Mouse (Mus musculus) midbrain, embryonic 16.5 days (tissue): ENCODE data around the gene Tll2. TPM values are rescaled to one million over a fixed set of nuclear protein-coding genes. Genes with fewer than 3 reads are reported as not detected.

Experiments used
- ATAC-seq: fragments of 200-750 bp; cut with Nextera tagmentation; 2 replicates; pipeline ENCODE4 v1.8.0; 2017; ENCODE audit warnings: moderate TSS enrichment
- H3K27ac ChIP-seq: fragments of 300-500 bp; sonication (generic); 2 replicates; pipeline ENCODE4 v1.5.1; 2014; ENCODE audit warnings: mild to moderate bottlenecking, low read length, mixed read lengths
- H3K27me3 ChIP-seq: fragments of 300-500 bp; sonication (generic); 2 replicates; pipeline ENCODE4 v1.6.1; 2014; ENCODE audit warnings: low read depth, low read length, mixed read lengths; ENCODE audit not compliant: control insufficient read depth, insufficient read depth
- H3K36me3 ChIP-seq: fragments of 300-500 bp; sonication (generic); 2 replicates; pipeline ENCODE4 v1.6.1; 2014; ENCODE audit warnings: mild to moderate bottlenecking, low read length, moderate library complexity, mixed read lengths; ENCODE audit not compliant: control insufficient read depth, insufficient read depth
- H3K4me1 ChIP-seq: fragments of 300-500 bp; sonication (generic); 2 replicates; pipeline ENCODE4 v1.6.1; 2014; ENCODE audit warnings: mild to moderate bottlenecking, low read length, mixed read lengths; ENCODE audit not compliant: control insufficient read depth, insufficient read depth
- H3K4me2 ChIP-seq: fragments of 300-500 bp; sonication (generic); 2 replicates; pipeline ENCODE4 v1.6.1; 2014; ENCODE audit warnings: mild to moderate bottlenecking, low read length, mixed read lengths
- H3K4me3 ChIP-seq: fragments of 300-500 bp; sonication (generic); 2 replicates; pipeline ENCODE4 v1.5.1; 2014; ENCODE audit warnings: low read depth, mild to moderate bottlenecking, low read length, moderate library complexity, mixed read lengths
- H3K9ac ChIP-seq: fragments of 300-500 bp; sonication (generic); 2 replicates; pipeline ENCODE4 v1.6.1; 2014; ENCODE audit warnings: low read depth, low read length, mixed read lengths
- H3K9me3 ChIP-seq: fragments of 300-500 bp; sonication (generic); replicated peaks from 2 replicates; pipeline ENCODE4 v1.6.1; 2014; ENCODE audit warnings: mild to moderate bottlenecking, low read length, mixed read lengths; ENCODE audit not compliant: control insufficient read depth, poor library complexity, severe bottlenecking
- WGBS: fragments of 180-500 bp; shearing (Covaris S2); extraction: QIAGEN DNeasy Blood & Tissue Kit; methylation state at CpG from one replicate; pipeline ENCODE4 v1.1.7; 2014; 5-methylcytosine and 5-hydroxymethylcytosine counted together
- polyA plus RNA-seq: library from polyadenylated mRNA; unstranded; fragments of >200 nt; fragmentation: Nextera tagmentation; extraction: Ambion mirVana; gene quantifications from 2 replicates; pipeline ENCODE4 v1.2.1, GENCODE M21; 2015

The Tll2 gene
- polyA plus RNA-seq, 1 experiment from 2014 or later = 1.3 TPM

DNA sequence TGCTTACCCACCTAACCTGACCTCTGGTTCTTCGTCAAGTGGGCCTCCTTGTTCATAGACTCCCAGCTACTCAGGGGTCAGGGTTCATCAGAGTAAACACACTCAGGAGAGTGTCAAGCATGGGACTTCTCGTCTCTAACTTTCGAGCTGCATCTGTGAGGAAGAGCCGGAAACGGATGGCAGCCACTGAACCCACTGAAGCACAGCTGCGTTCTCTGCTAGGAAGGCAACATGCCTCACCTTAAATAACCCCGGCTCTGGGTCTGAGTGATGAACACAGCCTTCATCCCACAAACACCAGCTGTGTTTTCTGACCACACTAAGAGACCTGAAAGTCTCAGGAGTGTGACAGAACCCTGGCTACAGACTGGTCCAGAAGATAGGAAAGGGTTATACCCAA is 167.5 kb downstream of the Tll2 start:
- no peak overlapping the region for H3K4me2 ChIP-seq
- H3K9ac ChIP-seq = no peak overlapping the region
- WGBS = 86% methylated on average over 7 of the region's 7 CpGs
- no peaks in the 10 kb centered on the region for H3K9me3 ChIP-seq
- H3K36me3 ChIP-seq = no peaks in the 10 kb centered on the region
- no peak overlapping the region for H3K4me3 ChIP-seq
- no peaks in the 10 kb centered on the region for H3K4me1 ChIP-seq
- no peak overlapping the region for H3K27ac ChIP-seq
- H3K27me3 ChIP-seq = no peaks in the 10 kb centered on the region
- ATAC-seq = no peak

DNA sequence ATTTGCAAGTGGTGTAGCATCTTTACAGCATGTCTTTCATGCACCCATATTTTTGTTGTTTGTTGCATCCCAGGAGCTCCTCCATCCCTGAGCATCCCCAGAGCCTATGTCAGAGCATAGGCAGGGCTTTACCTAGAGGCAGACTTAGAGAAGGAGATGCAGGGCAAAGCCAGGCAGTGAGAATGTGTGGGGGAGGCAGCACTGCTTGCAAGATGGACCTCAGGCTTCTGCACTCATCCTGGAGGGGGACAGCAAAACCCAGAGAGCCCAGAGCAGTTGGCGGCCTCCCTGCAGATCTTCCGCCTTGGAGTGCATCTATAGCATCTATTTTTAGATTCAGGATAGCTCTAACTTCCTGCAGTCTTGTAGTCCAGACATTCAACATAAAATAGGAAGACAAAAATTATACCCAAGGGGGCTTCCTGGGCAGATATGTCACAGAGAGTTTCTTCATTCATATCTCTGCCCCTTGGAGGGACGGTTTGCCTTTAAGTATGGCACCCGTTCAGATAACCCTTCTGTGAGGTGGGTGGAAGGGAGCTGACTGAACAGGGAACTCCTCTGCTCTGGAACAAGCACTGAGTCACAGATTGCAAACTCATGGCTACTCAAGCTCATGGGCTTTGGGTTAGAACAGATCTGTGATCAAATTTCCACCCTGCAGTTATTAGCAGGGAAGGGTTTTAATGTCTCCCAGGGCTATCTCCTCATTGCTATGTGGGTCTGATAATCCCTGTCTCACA is 170.7 kb downstream of the Tll2 start:
- no peak for ATAC-seq

More for the DNA sequence above, 170.7 kb downstream of the Tll2 start:
- H3K4me2 ChIP-seq = no peak overlapping the region
- no peak overlapping the region for H3K9ac ChIP-seq
- H3K4me1 ChIP-seq = no peaks in the 10 kb centered on the region
- H3K27ac ChIP-seq = no peak overlapping the region
- WGBS = 88% methylated on average over 4 of the region's 4 CpGs
- H3K9me3 ChIP-seq = no peaks in the 10 kb centered on the region
- H3K27me3 ChIP-seq = no peaks in the 10 kb centered on the region
- no peaks in the 10 kb centered on the region for H3K36me3 ChIP-seq
- no peak overlapping the region for H3K4me3 ChIP-seq

Other genes starting within 250 kb of the Tll2 start
- gene Blnk, start 212.3 kb downstream of the Tll2 start, polyA plus RNA-seq = 0.48 and 0.87 TPM in 2 replicates
- gene Dntt, start 177.6 kb downstream of the Tll2 start, polyA plus RNA-seq = 0.21 and 0.27 TPM in 2 replicates
- gene Opalin, start 129.7 kb downstream of the Tll2 start, polyA plus RNA-seq = not detected in 2 replicates
- 83.7 and 89.2 TPM in 2 replicates for gene Tm9sf3, start 57.2 kb upstream of the Tll2 start, polyA plus RNA-seq
- gene Pik3ap1, start 178.3 kb upstream of the Tll2 start, polyA plus RNA-seq = 1.9 and 2.0 TPM in 2 replicates